Comparison of ENCODE assay signal across 1 mouse cellular context in the genomic region with DNA sequence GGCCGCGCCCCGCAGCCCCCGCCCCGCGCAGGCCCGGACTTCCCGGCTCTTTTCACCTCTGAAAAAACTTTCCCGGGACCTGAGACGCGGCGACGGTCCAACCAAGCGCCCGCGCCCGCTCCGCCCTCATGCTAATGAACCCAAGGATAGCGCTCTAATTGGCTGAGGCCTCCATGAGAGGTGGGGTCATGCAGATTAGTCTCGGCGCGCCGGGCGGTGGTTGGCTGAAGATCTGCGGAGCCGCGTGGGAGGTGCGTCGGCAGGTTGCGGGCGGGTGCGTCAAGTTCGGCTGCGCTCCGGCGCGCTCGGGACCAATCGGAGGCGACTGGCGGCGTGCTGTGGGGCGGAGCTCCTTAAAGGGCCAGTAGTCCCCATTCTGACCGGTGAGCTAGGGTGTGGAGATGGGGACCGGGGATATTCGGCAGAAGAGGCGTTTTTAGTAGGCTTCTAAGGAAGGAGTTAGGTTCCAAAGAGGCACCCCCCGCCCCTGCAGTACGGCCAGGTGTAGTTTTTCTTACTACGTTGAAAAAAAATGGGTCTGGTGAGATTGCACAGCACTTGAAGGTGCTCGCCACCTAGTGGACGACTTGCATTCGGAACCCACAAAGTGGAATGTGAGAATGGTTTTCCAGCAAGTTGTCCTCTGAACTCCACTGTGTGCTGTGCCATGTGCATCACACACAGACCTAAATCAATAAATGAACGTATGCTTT.
TF ChIP-seq lines count a peak whose summit lies in the region.

Hmg20b (minus strand) TSS at position 130 of the 713 bp plus-strand sequence.

TF ChIP-seq in CH12.LX, 34 proteins besides CTCF, POLR2A, EP300 and RAD21 (continued from another document):
- no peak for TF ChIP-seq GABPA (IDR thresholded peaks at IDR 0.05; ENCODE audit: insufficient replicate concordance, low read depth, low read length)
- peak; percentile 42; the same call in 1 of the 2 replicates for TF ChIP-seq BHLHE40 (IDR thresholded peaks at IDR 0.05; ENCODE audit: low read depth, low read length)
- TF ChIP-seq SMC3 (IDR thresholded peaks at IDR 0.05; ENCODE audit: low read depth, low read length): peak; percentile 51
- peak; percentile 76; the same call in 1 of the 2 replicates for TF ChIP-seq KAT2A (IDR thresholded peaks at IDR 0.05; ENCODE audit: insufficient replicate concordance, low read length)
- TF ChIP-seq JUND (conservative IDR thresholded peaks at IDR 0.05; ENCODE audit: low read depth, low read length): no peak
- no peak for TF ChIP-seq MXI1 (IDR thresholded peaks at IDR 0.05; ENCODE audit: low read depth, low read length)
- TF ChIP-seq NRF1 (IDR thresholded peaks at IDR 0.05; ENCODE audit: low read depth, low read length): peak; percentile 70
- no peak for TF ChIP-seq USF2 (conservative IDR thresholded peaks at IDR 0.05; ENCODE audit: low read depth, low read length)
- no peak for TF ChIP-seq MYC (IDR thresholded peaks at IDR 0.05; ENCODE audit: low read depth, low read length)
- TF ChIP-seq PAX5 (IDR thresholded peaks at IDR 0.05; ENCODE audit: low read length): no peak
- TF ChIP-seq E2F4 (IDR thresholded peaks at IDR 0.05; ENCODE audit: insufficient replicate concordance, low read depth, low read length): no peak
- peak; percentile 84; the same call in 1 of the 2 replicates for TF ChIP-seq TBP (conservative IDR thresholded peaks at IDR 0.05; ENCODE audit: low read depth, low read length)
- TF ChIP-seq MAFK (IDR thresholded peaks at IDR 0.05; ENCODE audit: insufficient replicate concordance, low read length): no peak
- peak; percentile 6; the same call in 1 of the 2 replicates for TF ChIP-seq USF1 (IDR thresholded peaks at IDR 0.05; ENCODE audit: low read depth, low read length)
- no peak for TF ChIP-seq CHD1 (IDR thresholded peaks at IDR 0.05; ENCODE audit: low read depth, low read length)
- peak; percentile 81 for TF ChIP-seq ZNF384 (IDR thresholded peaks at IDR 0.05; ENCODE audit: low read depth, low read length)
- TF ChIP-seq HCFC1 (IDR thresholded peaks at IDR 0.05; ENCODE audit: low read depth, low read length): peak; percentile 87
- TF ChIP-seq ZMIZ1 (IDR thresholded peaks at IDR 0.05; ENCODE audit: low read depth, low read length): peak; percentile 56; the same call in 1 of the 2 replicates
- peak; percentile 81; the same call in 1 of the 2 replicates for TF ChIP-seq CHD2 (IDR thresholded peaks at IDR 0.05; ENCODE audit: low read length)
- TF ChIP-seq ZKSCAN1 (IDR thresholded peaks at IDR 0.05; ENCODE audit: borderline replicate concordance, low read depth, low read length): no peak
- TF ChIP-seq IRF4 (IDR thresholded peaks at IDR 0.05; ENCODE audit: low read depth, low read length): peak; percentile 5; the same call in 1 of the 2 replicates
- TF ChIP-seq ELF1 (IDR thresholded peaks at IDR 0.05; ENCODE audit: low read depth, low read length): peak; percentile 63
TF ChIP-seq in CH12.LX: peak in this region for 18.
